Mouse (Mus musculus) small intestine, adult 2 months (tissue): ENCODE measurements around the gene Trmt1l. TPM values are rescaled to one million over a fixed set of nuclear protein-coding genes. Genes with fewer than 3 reads are reported as not detected.

Experiments
- H3K27ac ChIP-seq: fragments of 200-500 bp; 2 replicates; pipeline ENCODE4 v1.5.1; 2012; ENCODE audit warnings: low read depth, low read length, control low read depth, inconsistent platforms; ENCODE audit not compliant: insufficient read depth
- H3K27me3 ChIP-seq: fragments of 200-500 bp; 2 replicates; pipeline ENCODE4 v1.6.1; 2012; ENCODE audit warnings: mild to moderate bottlenecking, moderate library complexity, low read length, inconsistent platforms; ENCODE audit not compliant: control insufficient read depth, insufficient read depth
- H3K36me3 ChIP-seq: fragments of 200-500 bp; 2 replicates; pipeline ENCODE4 v1.6.1; 2012; ENCODE audit warnings: mild to moderate bottlenecking, low read length, control low read depth, inconsistent platforms; ENCODE audit not compliant: control insufficient read depth, insufficient read depth
- H3K4me1 ChIP-seq: fragments of 200-500 bp; 2 replicates; pipeline ENCODE4 v1.6.1; 2012; ENCODE audit warnings: low read length, inconsistent platforms, mixed read lengths; ENCODE audit not compliant: control insufficient read depth, insufficient read depth, insufficient read length
- H3K4me3 ChIP-seq: fragments of 200-500 bp; 2 replicates; pipeline ENCODE4 v1.5.1; 2012; ENCODE audit warnings: low read depth, mild to moderate bottlenecking, control low read depth, inconsistent platforms, low read length, moderate library complexity
- CTCF ChIP-seq: fragments of 200-500 bp; IDR thresholded peaks from 2 replicates; pipeline ENCODE4 v1.5.1; 2012; ENCODE audit warnings: low read depth, mild to moderate bottlenecking, control low read depth, inconsistent platforms, low read length, moderate library complexity, mixed read lengths; ENCODE audit not compliant: insufficient replicate concordance, insufficient read length; ENCODE audit errors: extremely low read depth
- POLR2A ChIP-seq: fragments of 200-500 bp; IDR thresholded peaks from 2 replicates; pipeline ENCODE4 v1.6.1; 2012; ENCODE audit warnings: low read depth, mild to moderate bottlenecking, control low read depth, inconsistent platforms, low read length, moderate library complexity
- WGBS: fragments of 180-500 bp; shearing (Covaris S2); methylation state at CpG from one replicate; pipeline ENCODE4 v1.1.7; 2018; 5-methylcytosine and 5-hydroxymethylcytosine counted together
- polyA plus RNA-seq: library from polyadenylated mRNA; depleted of rRNA; stranded (reverse); fragments of >200 nt; gene quantifications from 2 replicates; pipeline ENCODE4 v1.2.3, GENCODE M21; 2012; rRNA removed

Gene Trmt1l
- polyA plus RNA-seq, 1 experiment, result 15.7 TPM

DNA sequence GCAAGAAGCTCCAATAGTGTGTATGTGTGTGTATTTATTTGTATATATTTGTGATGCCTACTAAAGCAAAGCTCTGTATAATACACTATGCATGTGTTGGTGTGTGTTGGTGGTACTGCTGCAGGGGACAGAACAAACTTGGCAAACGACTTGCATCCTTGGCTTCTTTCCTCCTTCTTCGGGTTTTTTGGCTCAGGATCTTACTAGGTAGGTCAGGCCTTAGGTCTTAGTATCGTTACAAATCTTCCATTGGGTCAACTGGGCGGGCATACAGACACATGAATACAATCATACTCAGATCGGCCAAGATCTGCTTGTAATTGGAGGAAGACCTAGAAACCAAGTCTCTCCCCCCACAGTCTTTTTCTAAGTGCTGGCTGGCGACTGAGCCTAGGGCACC is 66.4 kb downstream of the Trmt1l start:
- H3K27ac ChIP-seq, result no peak overlapping the region
- WGBS, result 65% methylated on average over 6 of the region's 6 CpGs
- H3K36me3 ChIP-seq, result no peaks in the 10 kb centered on the region
- no peaks in the 10 kb centered on the region for H3K27me3 ChIP-seq
- H3K4me1 ChIP-seq, result no peaks in the 10 kb centered on the region
- no peak overlapping the region for H3K4me3 ChIP-seq
- TF ChIP-seq POLR2A (no peak), CTCF (no peak)

- WGBS, result 84% methylated on average over 2 of the region's 2 CpGs
- Histone ChIP-seq H3K36me3 (no peaks in the 10 kb centered on the region), H3K4me3 (no peak overlapping the region), H3K27ac (no peak overlapping the region), H3K4me1 (no peaks in the 10 kb centered on the region), H3K27me3 (no peaks in the 10 kb centered on the region)
- TF ChIP-seq POLR2A (no peak), CTCF (no peak)
These were observed 67.4 kb downstream of the Trmt1l start for GRCm38 (mm10) chr1:151495635-151496285.

- Histone ChIP-seq H3K36me3 (no peaks in the 10 kb centered on the region), H3K4me3 (no peak overlapping the region), H3K27me3 (no peaks in the 10 kb centered on the region), H3K4me1 (no peaks in the 10 kb centered on the region), H3K27ac (no peak overlapping the region)
- 89% methylated on average over 8 of the region's 8 CpGs for WGBS
- no peak for TF ChIP-seq POLR2A
- TF ChIP-seq CTCF, result peak; percentile 56; the same call in 1 of the 2 replicates
These were observed 68.7 kb downstream of the Trmt1l start for GRCm38 (mm10) chr1:151497028-151497427.

DNA sequence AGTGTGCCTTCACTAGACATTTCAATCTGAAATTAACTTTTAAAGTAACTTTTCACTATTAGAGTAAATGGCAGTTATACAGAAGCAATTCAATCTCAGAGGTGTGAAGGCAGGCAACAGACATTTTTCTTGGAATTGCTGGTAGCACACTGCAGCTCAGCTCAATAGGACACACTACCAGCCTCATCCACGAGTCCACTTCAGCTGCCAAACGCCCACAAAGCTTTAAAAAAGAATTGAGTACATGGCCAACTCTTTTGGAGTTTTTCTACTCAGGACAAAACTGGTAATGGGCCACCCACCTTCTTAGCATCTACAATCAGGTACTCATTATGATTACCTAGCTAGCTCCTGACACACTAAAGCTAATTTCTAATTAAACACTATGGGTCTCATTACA is 69.6 kb downstream of the Trmt1l start:
- TF ChIP-seq POLR2A, result no peak
- TF ChIP-seq CTCF, result no peak
- no peaks in the 10 kb centered on the region for H3K36me3 ChIP-seq
- no peak overlapping the region for H3K27ac ChIP-seq
- no peaks in the 10 kb centered on the region for H3K27me3 ChIP-seq
- H3K4me1 ChIP-seq, result no peaks in the 10 kb centered on the region
- no peak overlapping the region for H3K4me3 ChIP-seq
- WGBS, result 80% methylated on average over 2 of the region's 2 CpGs

DNA sequence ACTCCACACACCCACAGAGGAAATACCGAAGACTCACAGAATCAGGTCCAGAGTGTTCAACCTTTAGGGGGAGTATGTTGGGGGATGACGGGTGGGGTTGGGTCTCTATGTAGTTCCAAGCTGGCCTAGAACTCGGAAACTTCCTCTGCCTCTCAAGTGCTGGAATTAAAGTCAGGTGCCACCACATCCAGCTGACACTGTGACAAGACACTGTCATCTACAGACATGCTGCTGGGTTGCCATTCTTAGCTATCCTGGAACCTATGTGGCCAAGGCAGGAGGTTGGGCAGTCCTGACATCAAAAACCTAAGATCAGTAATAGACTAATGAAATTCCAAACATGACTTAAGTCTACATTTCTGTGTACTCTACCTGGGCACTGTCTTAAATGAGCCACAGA is 70.0 kb downstream of the Trmt1l start:
- Histone ChIP-seq H3K4me3 (no peak overlapping the region), H3K27me3 (no peaks in the 10 kb centered on the region), H3K4me1 (no peaks in the 10 kb centered on the region), H3K36me3 (no peaks in the 10 kb centered on the region), H3K27ac (no peak overlapping the region)
- TF ChIP-seq POLR2A, result no peak
- no peak for TF ChIP-seq CTCF
- 88% methylated on average over 3 of the region's 3 CpGs for WGBS

DNA sequence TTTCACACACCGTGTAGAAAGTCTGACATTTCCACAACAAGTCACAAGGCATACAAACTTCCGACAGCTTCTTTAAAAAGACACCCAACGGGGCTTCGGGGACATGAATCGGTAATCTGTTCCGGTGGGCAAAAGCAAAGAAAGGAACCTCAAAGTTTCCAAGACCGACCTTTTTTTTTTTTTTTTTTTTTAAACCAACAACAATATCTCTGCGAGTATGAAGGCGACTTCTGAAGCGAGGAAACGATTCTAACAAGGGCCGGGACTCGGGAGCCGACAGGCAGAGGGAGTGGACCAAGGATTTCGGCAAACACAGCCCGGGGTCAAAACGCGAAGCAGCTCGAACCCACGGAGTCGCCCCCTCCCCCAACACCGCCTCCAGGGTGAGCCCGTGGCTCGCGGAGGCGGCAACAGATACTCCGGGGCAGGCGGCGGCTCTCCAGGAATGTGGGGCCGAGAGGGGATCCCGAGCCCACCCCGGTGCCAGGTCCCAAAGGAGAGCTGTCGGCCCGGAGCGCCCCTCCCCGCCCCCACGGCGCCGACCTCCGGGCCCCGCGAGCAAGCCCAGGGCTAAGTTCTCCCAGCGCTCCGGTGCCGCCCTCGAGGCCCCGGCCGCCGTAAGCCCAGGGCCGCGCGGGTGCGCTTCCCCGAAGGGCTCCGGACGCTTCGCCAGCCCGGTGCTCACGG is 71.6 kb downstream of the Trmt1l start:
- Histone ChIP-seq H3K27me3 (no peaks in the 10 kb centered on the region), H3K4me3 (peak overlapping the region; percentile 75), H3K4me1 (no peaks in the 10 kb centered on the region), H3K27ac (peak overlapping the region; percentile 28; the same call in 1 of the 2 replicates), H3K36me3 (no peaks in the 10 kb centered on the region)
- TF ChIP-seq POLR2A, result no peak
- no peak for TF ChIP-seq CTCF
- 1% methylated on average over 59 of the region's 59 CpGs for WGBS

GRCm38 (mm10) chr1:151500531-151501361 is 72.4 kb downstream of the Trmt1l start, which contains the start of gene Rnf2:
Rnf2 (minus strand) TSS chr1:151500955.
- peak within 1 kb of the TSS; percentile 75 for H3K4me3 ChIP-seq
- TF ChIP-seq CTCF (no peak), POLR2A (peak; percentile 23)
- no peaks in the 10 kb centered on the region for H3K27me3 ChIP-seq
- peak within 1 kb of the TSS; percentile 28 for H3K27ac ChIP-seq
- H3K36me3 ChIP-seq, result no peaks in the 10 kb centered on the region
- H3K4me1 ChIP-seq, result no peaks in the 10 kb centered on the region
- under 1% methylated on average over 87 of the region's 90 CpGs for WGBS

Other genes starting within 250 kb of the Trmt1l start
- gene Gm47985, start 246.0 kb upstream of the Trmt1l start, polyA plus RNA-seq, result 0.09 TPM in 1 of 2 replicates, not detected in the other
- 0.16 TPM in 1 of 2 replicates, not detected in the other for gene Gm8947, start 236.2 kb upstream of the Trmt1l start, polyA plus RNA-seq
- gene Gm47995, start 230.1 kb upstream of the Trmt1l start, polyA plus RNA-seq, result 0.27 and 0.42 TPM in 2 replicates
- gene 3110040M04Rik, start 224.4 kb upstream of the Trmt1l start, polyA plus RNA-seq, result 1.3 TPM in 1 of 2 replicates, not detected in the other
- 0.13 TPM in 1 of 2 replicates, not detected in the other for gene Gm47996, start 218.4 kb upstream of the Trmt1l start, polyA plus RNA-seq
- gene Ivns1abp, start 84.1 kb upstream of the Trmt1l start, polyA plus RNA-seq, result 14.1 and 37.6 TPM in 2 replicates
- gene Swt1, start 87 bp upstream of the Trmt1l start, polyA plus RNA-seq, result 1.5 and 2.3 TPM in 2 replicates
- 2.4 and 4.6 TPM in 2 replicates for gene Rnf2, start 72.4 kb downstream of the Trmt1l start, polyA plus RNA-seq
- gene Fam129a, start 142.6 kb downstream of the Trmt1l start, polyA plus RNA-seq, result 1.6 TPM in 2 replicates